ENCODE assay signal across 11 mouse cellular contexts in the genomic region with DNA sequence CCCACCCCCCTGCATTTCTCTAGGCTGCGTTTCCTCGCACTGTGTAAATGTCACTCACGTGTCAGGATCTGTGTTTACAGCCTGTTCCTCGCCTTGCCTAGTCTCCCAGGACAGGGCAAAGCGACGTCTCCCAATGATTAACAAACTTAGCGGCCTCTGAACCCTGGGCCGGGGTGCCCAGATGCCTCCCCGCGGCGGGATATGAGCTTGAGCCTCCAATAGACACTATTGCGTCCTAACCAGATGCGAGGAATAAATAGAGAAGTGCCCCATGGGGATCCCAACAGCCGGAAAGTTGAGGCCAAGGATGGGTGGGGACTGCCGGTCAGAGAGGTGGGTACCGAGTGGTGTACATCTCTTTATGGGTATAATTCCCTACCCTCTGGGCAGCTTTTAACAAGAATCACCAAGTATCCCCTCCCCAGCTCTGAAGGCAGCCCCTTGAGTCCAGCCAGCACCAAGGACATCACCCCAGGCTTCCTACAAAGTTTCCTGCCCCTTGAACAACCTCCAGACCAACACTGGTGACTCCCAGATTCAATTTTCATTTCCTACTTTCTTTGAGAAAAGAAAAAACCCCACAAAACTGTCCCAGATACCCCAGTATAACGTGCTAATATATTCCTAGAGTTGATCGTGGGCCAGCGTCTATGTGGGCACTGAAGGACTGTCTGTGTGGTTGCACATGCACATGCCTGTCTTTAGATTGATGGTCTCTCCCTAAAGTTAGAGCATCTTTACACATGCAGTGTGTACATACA. TPM values are rescaled to one million over a fixed set of nuclear protein-coding genes. Genes with fewer than 3 reads are reported as not detected.
DNase-seq lines count a peak whose midpoint lies in the region; ATAC-seq lines count a peak whose summit lies in the region.
"Had no signal": no experiment of that assay in that cellular context is flagged by ENCODE, and none has a peak within 500 bp of the region (broad histone marks: within the 10 kb centered on the region; RNA-seq: fewer than 3 reads in every experiment).

No protein-coding gene starts in this region.

- H3K9ac ChIP-seq in neural tube, embryonic 11.5 days (ENCODE audit: low read length): no peak overlapping the region
- H3K9ac ChIP-seq in limb, embryonic 11.5 days (ENCODE audit: low read length): peak overlapping the region; percentile 78; the same call in 1 of the 2 replicates
- no peak overlapping the region for H3K9ac ChIP-seq in neural tube, embryonic 13.5 days

- ATAC-seq in neural tube, embryonic 11.5 days (ENCODE audit: insufficient read depth, low FRiP score, low TSS enrichment): 0 out of 2 replicates have a peak, but pooled peaks have one; percentile 2
- ATAC-seq in limb, embryonic 11.5 days (ENCODE audit: insufficient number of reproducible peaks, low FRiP score, low TSS enrichment, low read depth): no peak
- no peak for ATAC-seq in neural tube, embryonic 13.5 days (ENCODE audit: low read depth)

- H3K27me3 ChIP-seq in neural tube, embryonic 11.5 days (ENCODE audit: control insufficient read depth, insufficient read depth, low read length): peaks cover 100% of the 10 kb centered on the region
- H3K27me3 ChIP-seq in limb, embryonic 11.5 days (ENCODE audit: control insufficient read depth, insufficient read depth, low read length): peaks cover 52% of the 10 kb centered on the region
- H3K27me3 ChIP-seq in neural tube, embryonic 13.5 days: peaks cover 100% of the 10 kb centered on the region

- H3K9me3 ChIP-seq in neural tube, embryonic 11.5 days (ENCODE audit: control insufficient read depth, low read length): no peaks in the 10 kb centered on the region
- no peaks in the 10 kb centered on the region for H3K9me3 ChIP-seq in limb, embryonic 11.5 days (ENCODE audit: control insufficient read depth, low read length)
- no peaks in the 10 kb centered on the region for H3K9me3 ChIP-seq in neural tube, embryonic 13.5 days

- under 1% methylated on average over 19 of the region's 19 CpGs for WGBS in neural tube, embryonic 11.5 days
- WGBS in limb, embryonic 11.5 days: 2% methylated on average over 19 of the region's 19 CpGs
- WGBS in neural tube, embryonic 13.5 days: under 1% methylated on average over 19 of the region's 19 CpGs

- peak; percentile 45 for DNase-seq in embryo, embryonic 11 days
- no peak for DNase-seq in embryo, embryonic 9.5 days (ENCODE audit: extremely low spot score)
- DNase-seq in neural tube, embryonic 11.5 days (ENCODE audit: low spot score): no peak
- DNase-seq in neural tube, embryonic 10.5 days (ENCODE audit: extremely low spot score, low spot score): no peak
- peak; percentile 39 for DNase-seq in limb, embryonic 11.5 days (ENCODE audit: low spot score)
- DNase-seq in lung, adult 18-20 months: no peak
- no peak for DNase-seq in spleen, postnatal 14 days (ENCODE audit: low spot score in 2 of 2)
- DNase-seq: adrenal gland, postnatal 10 days; cerebellum, adult 2 months had no signal

- no peak overlapping the region for H3K27ac ChIP-seq in neural tube, embryonic 11.5 days (ENCODE audit: low read depth, low read length)
- no peak overlapping the region for H3K27ac ChIP-seq in limb, embryonic 11.5 days (replicated peaks; ENCODE audit: low read depth, low read length)
- H3K27ac ChIP-seq in neural tube, embryonic 13.5 days (replicated peaks): no peak overlapping the region

- no peak overlapping the region; the same call in 1 of the 2 replicates for H3K4me2 ChIP-seq in neural tube, embryonic 11.5 days (ENCODE audit: low read depth)
- peak overlapping the region; percentile 89 for H3K4me2 ChIP-seq in limb, embryonic 11.5 days (ENCODE audit: low read depth, severe bottlenecking)
- H3K4me2 ChIP-seq in neural tube, embryonic 13.5 days: peak overlapping the region; percentile 53; the same call in 1 of the 2 replicates

- H3K36me3 ChIP-seq in neural tube, embryonic 11.5 days (ENCODE audit: control insufficient read depth, insufficient read depth, low read length): no peaks in the 10 kb centered on the region
- no peaks in the 10 kb centered on the region for H3K36me3 ChIP-seq in limb, embryonic 11.5 days (ENCODE audit: control insufficient read depth, insufficient read depth, low read length)
- H3K36me3 ChIP-seq in neural tube, embryonic 13.5 days: no peaks in the 10 kb centered on the region

- H3K4me3 ChIP-seq in neural tube, embryonic 11.5 days (ENCODE audit: low read depth, low read length): no peak overlapping the region
- peak overlapping the region; percentile 46 for H3K4me3 ChIP-seq in limb, embryonic 11.5 days (ENCODE audit: low read depth, low read length)
- H3K4me3 ChIP-seq in neural tube, embryonic 13.5 days: no peak overlapping the region

- peaks cover 10% of the 10 kb centered on the region for H3K4me1 ChIP-seq in neural tube, embryonic 11.5 days (ENCODE audit: control insufficient read depth, insufficient read depth, low read length)
- H3K4me1 ChIP-seq in limb, embryonic 11.5 days (ENCODE audit: control insufficient read depth, insufficient read depth, low read length): peaks cover 32% of the 10 kb centered on the region
- peaks cover 42% of the 10 kb centered on the region for H3K4me1 ChIP-seq in neural tube, embryonic 13.5 days (replicated peaks)

RNA-seq across cellular contexts. Expression of gene Lhx2, which starts 9.8 kb away (rescaled TPM):
- polyA plus RNA-seq in neural tube, embryonic 11.5 days (2014; fragmentation: Nextera tagmentation; extraction: Ambion mirVana): 6.0 and 8.7 TPM in 2 replicates
- polyA plus RNA-seq in limb, embryonic 11.5 days (2014; fragmentation: Nextera tagmentation; extraction: Ambion mirVana): 29.0 and 31.2 TPM in 2 replicates
- polyA plus RNA-seq in neural tube, embryonic 13.5 days (2015; fragmentation: Nextera tagmentation; extraction: Ambion mirVana): 3.7 and 4.3 TPM in 2 replicates
- polyA plus RNA-seq: stomach, embryonic 14.5 days had no signal

Comparison
In these comparisons a context has a peak if more than half of its experiments do, and no peak if none do; other contexts are left out.
1. DNase-seq: peak in embryo, embryonic 11 days (single experiment) and limb, embryonic 11.5 days (single experiment); none in embryo, embryonic 9.5 days (single experiment), neural tube, embryonic 11.5 days (single experiment), neural tube, embryonic 10.5 days (single experiment), lung, adult 18-20 months (0 of 2) and spleen, postnatal 14 days (0 of 2).